Mouse (Mus musculus): Measurements from ENCODE around the gene Fkbp5. TPM values are rescaled to one million over a fixed set of nuclear protein-coding genes. Genes with fewer than 3 reads are reported as not detected.
"Not testable (repeated sequence)": the region's sequence is repeated elsewhere in the genome, so short reads cannot be mapped to it uniquely, and the experiment has no call there.

Gene Fkbp5
- total RNA-seq, 4 experiments from 2014 or later: 77.9 to 150 (median 98.7) TPM

- not testable (repeated sequence) for DNase-seq
Measured at GRCm38 (mm10) chr17:28418481-28418880, 98.8 kb downstream of the Fkbp5 start.

GRCm38 (mm10) chr17:28417771-28418170, 99.6 kb downstream of the Fkbp5 start:
- DNase-seq: no peak

- DNase-seq: peak; percentile 62
Measured at GRCm38 (mm10) chr17:28415271-28415670, 102.1 kb downstream of the Fkbp5 start.

GRCm38 (mm10) chr17:28411381-28411960, 105.9 kb downstream of the Fkbp5 start:
- no peak for DNase-seq

GRCm38 (mm10) chr17:28410731-28411130, 106.6 kb downstream of the Fkbp5 start:
- DNase-seq: no peak

GRCm38 (mm10) chr17:28408251-28408918, 108.9 kb downstream of the Fkbp5 start:
- DNase-seq: no peak

- peak; percentile 74 for DNase-seq
Measured at GRCm38 (mm10) chr17:28407418-28408250, 109.7 kb downstream of the Fkbp5 start.

GRCm38 (mm10) chr17:28406471-28406870, 110.9 kb downstream of the Fkbp5 start:
- no peak for DNase-seq

GRCm38 (mm10) chr17:28404745-28405144, 112.6 kb downstream of the Fkbp5 start:
- not testable (repeated sequence) for DNase-seq

- no peak for DNase-seq
Measured at GRCm38 (mm10) chr17:28404301-28404700, 113.0 kb downstream of the Fkbp5 start.

- no peak for DNase-seq
Measured at GRCm38 (mm10) chr17:28394994-28395393, 122.3 kb downstream of the Fkbp5 start.

GRCm38 (mm10) chr17:28394051-28394765, 123.1 kb downstream of the Fkbp5 start:
- no peak for DNase-seq

- no peak for DNase-seq
Measured at GRCm38 (mm10) chr17:28391568-28392432, 125.5 kb downstream of the Fkbp5 start.

- DNase-seq: no peak
Measured at GRCm38 (mm10) chr17:28388534-28388933, 128.8 kb downstream of the Fkbp5 start.

- peak; percentile 63 for DNase-seq
Measured at GRCm38 (mm10) chr17:28386150-28386905, 131.0 kb downstream of the Fkbp5 start.

GRCm38 (mm10) chr17:28384298-28384697, 133.0 kb downstream of the Fkbp5 start:
- DNase-seq: no peak

GRCm38 (mm10) chr17:28380255-28380654, 137.1 kb downstream of the Fkbp5 start:
- no peak for DNase-seq

GRCm38 (mm10) chr17:28375592-28376061, 141.7 kb downstream of the Fkbp5 start:
- DNase-seq: no peak

GRCm38 (mm10) chr17:28374494-28374893, 142.8 kb downstream of the Fkbp5 start:
- no peak for DNase-seq

- no peak for DNase-seq
Measured at GRCm38 (mm10) chr17:28373821-28374220, 143.5 kb downstream of the Fkbp5 start.

GRCm38 (mm10) chr17:28371941-28372340, 145.4 kb downstream of the Fkbp5 start:
- no peak for DNase-seq
